Mouse (Mus musculus): ENCODE data around the gene Nrap. TPM values are rescaled to one million over a fixed set of nuclear protein-coding genes. Genes with fewer than 3 reads are reported as not detected.

Nrap gene
- polyA plus RNA-seq (2014; fragmentation: Nextera tagmentation; extraction: Ambion mirVana): 0.23 and 0.37 TPM in 2 replicates

GRCm38 (mm10) chr19:56389879-56390278 is at the start of gene Nrap:
Gene Nrap (minus strand): TSS chr19:56390037.
- no peaks in the 10 kb centered on the region for H3K4me1 ChIP-seq (ENCODE audit: control insufficient read depth, insufficient read depth, low read length)
- no peaks in the 10 kb centered on the region for H3K9me3 ChIP-seq (ENCODE audit: control insufficient read depth, low read length)
- H3K4me3 ChIP-seq (replicated peaks; ENCODE audit: low read depth, low read length): no peak within 1 kb of the TSS
- DNase-seq: no peak
- H3K27ac ChIP-seq (replicated peaks; ENCODE audit: low read depth, low read length): no peak within 1 kb of the TSS
- ATAC-seq (ENCODE audit: low FRiP score, low TSS enrichment): no peak
- H3K9ac ChIP-seq (replicated peaks; ENCODE audit: low read length): no peak within 1 kb of the TSS
- no peak within 1 kb of the TSS for H3K4me2 ChIP-seq (ENCODE audit: low read length)
- no peaks in the 10 kb centered on the region; the same call in 1 of the 2 replicates for H3K27me3 ChIP-seq (ENCODE audit: control insufficient read depth, insufficient read depth, low read length)
- no peaks in the 10 kb centered on the region for H3K36me3 ChIP-seq (ENCODE audit: control insufficient read depth, insufficient read depth, low read length)
- WGBS: 93% methylated on average over 11 of the region's 11 CpGs

DNA sequence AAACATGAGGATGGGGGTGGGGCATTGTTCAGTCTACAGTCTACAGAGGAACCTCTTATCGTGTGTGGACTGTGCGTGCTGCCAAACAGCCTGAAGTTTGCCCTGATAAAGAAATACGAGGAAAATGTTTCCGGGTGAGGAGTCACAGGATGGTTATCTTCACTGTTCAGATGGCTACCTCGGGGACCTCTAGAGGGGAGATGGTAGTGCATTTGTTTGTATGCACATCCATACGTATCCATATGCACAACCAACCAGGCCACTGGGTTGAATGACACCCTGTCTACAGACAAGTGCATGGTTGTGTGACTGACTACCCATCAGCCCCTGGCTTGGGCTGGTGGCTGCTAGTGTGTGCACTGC is 49.2 kb upstream of the Nrap start:
- WGBS: 89% methylated on average over 6 of the region's 6 CpGs
- H3K9me3 ChIP-seq (ENCODE audit: control insufficient read depth, low read length): no peaks in the 10 kb centered on the region
- no peaks in the 10 kb centered on the region for H3K27me3 ChIP-seq (ENCODE audit: control insufficient read depth, insufficient read depth, low read length)
- no peaks in the 10 kb centered on the region for H3K36me3 ChIP-seq (ENCODE audit: control insufficient read depth, insufficient read depth, low read length)
- DNase-seq (no peak), ATAC-seq (ENCODE audit: low FRiP score, low TSS enrichment) (no peak)
- H3K4me1 ChIP-seq (ENCODE audit: control insufficient read depth, insufficient read depth, low read length): no peaks in the 10 kb centered on the region
- H3K4me2 ChIP-seq (ENCODE audit: low read length): no peak overlapping the region
- H3K9ac ChIP-seq (replicated peaks; ENCODE audit: low read length): no peak overlapping the region
- H3K27ac ChIP-seq (replicated peaks; ENCODE audit: low read depth, low read length): no peak overlapping the region
- no peak overlapping the region for H3K4me3 ChIP-seq (replicated peaks; ENCODE audit: low read depth, low read length)

- Histone ChIP-seq H3K9me3 (ENCODE audit: control insufficient read depth, low read length) (no peaks in the 10 kb centered on the region), H3K9ac (replicated peaks; ENCODE audit: low read length) (no peak overlapping the region), H3K4me1 (ENCODE audit: control insufficient read depth, insufficient read depth, low read length) (no peaks in the 10 kb centered on the region), H3K4me2 (ENCODE audit: low read length) (no peak overlapping the region), H3K36me3 (ENCODE audit: control insufficient read depth, insufficient read depth, low read length) (no peaks in the 10 kb centered on the region), H3K4me3 (replicated peaks; ENCODE audit: low read depth, low read length) (no peak overlapping the region), H3K27ac (replicated peaks; ENCODE audit: low read depth, low read length) (no peak overlapping the region), H3K27me3 (ENCODE audit: control insufficient read depth, insufficient read depth, low read length) (no peaks in the 10 kb centered on the region)
- ATAC-seq (ENCODE audit: low FRiP score, low TSS enrichment): no peak
- DNase-seq: no peak
- whole genome bisulfite sequencing: 88% methylated on average over 7 of the region's 7 CpGs
Measured at GRCm38 (mm10) chr19:56438357-56439071, 48.7 kb upstream of the Nrap start.

DNA sequence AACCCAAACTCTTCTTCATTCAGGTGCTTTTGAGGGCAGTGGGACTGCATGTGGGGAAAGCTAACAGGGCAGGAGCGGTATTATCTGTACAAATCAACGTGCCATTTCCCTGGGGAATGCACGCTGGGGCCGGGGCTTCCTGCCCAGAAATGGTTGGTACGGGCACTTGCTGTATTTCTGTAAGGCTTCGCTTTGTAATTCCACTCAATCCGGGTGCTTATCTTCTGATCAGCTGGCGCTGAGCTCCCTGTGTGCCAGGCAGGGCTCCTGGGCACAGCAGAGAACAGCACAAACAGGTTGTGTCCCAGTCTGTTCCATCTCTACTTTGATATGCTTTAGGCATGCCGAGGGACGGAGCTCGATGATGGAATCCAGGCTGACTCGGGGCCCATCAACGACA is 46.5 kb upstream of the Nrap start:
- no peak for DNase-seq
- Histone ChIP-seq H3K4me3 (replicated peaks; ENCODE audit: low read depth, low read length) (no peak overlapping the region), H3K36me3 (ENCODE audit: control insufficient read depth, insufficient read depth, low read length) (no peaks in the 10 kb centered on the region), H3K27ac (replicated peaks; ENCODE audit: low read depth, low read length) (no peak overlapping the region), H3K4me1 (ENCODE audit: control insufficient read depth, insufficient read depth, low read length) (no peaks in the 10 kb centered on the region), H3K9ac (replicated peaks; ENCODE audit: low read length) (no peak overlapping the region), H3K27me3 (ENCODE audit: control insufficient read depth, insufficient read depth, low read length) (no peaks in the 10 kb centered on the region), H3K4me2 (ENCODE audit: low read length) (no peak overlapping the region), H3K9me3 (ENCODE audit: control insufficient read depth, low read length) (no peaks in the 10 kb centered on the region)
- WGBS: 82% methylated on average over 13 of the region's 13 CpGs
- ATAC-seq (ENCODE audit: low FRiP score, low TSS enrichment): no peak

GRCm38 (mm10) chr19:56433581-56433980 is 43.7 kb upstream of the Nrap start:
- ATAC-seq (ENCODE audit: low FRiP score, low TSS enrichment) (no peak), DNase-seq (no peak)
- Histone ChIP-seq H3K4me3 (replicated peaks; ENCODE audit: low read depth, low read length) (no peak overlapping the region), H3K27ac (replicated peaks; ENCODE audit: low read depth, low read length) (no peak overlapping the region), H3K9ac (replicated peaks; ENCODE audit: low read length) (no peak overlapping the region), H3K9me3 (ENCODE audit: control insufficient read depth, low read length) (no peaks in the 10 kb centered on the region), H3K27me3 (ENCODE audit: control insufficient read depth, insufficient read depth, low read length) (no peaks in the 10 kb centered on the region), H3K4me2 (ENCODE audit: low read length) (no peak overlapping the region), H3K4me1 (ENCODE audit: control insufficient read depth, insufficient read depth, low read length) (no peaks in the 10 kb centered on the region), H3K36me3 (ENCODE audit: control insufficient read depth, insufficient read depth, low read length) (no peaks in the 10 kb centered on the region)
- WGBS: 93% methylated on average over 7 of the region's 7 CpGs

GRCm38 (mm10) chr19:56432706-56433105 is 42.9 kb upstream of the Nrap start:
- no peaks in the 10 kb centered on the region for H3K36me3 ChIP-seq (ENCODE audit: control insufficient read depth, insufficient read depth, low read length)
- no peaks in the 10 kb centered on the region for H3K9me3 ChIP-seq (ENCODE audit: control insufficient read depth, low read length)
- H3K4me1 ChIP-seq (ENCODE audit: control insufficient read depth, insufficient read depth, low read length): no peaks in the 10 kb centered on the region
- no peak overlapping the region for H3K4me2 ChIP-seq (ENCODE audit: low read length)
- no peak overlapping the region for H3K9ac ChIP-seq (replicated peaks; ENCODE audit: low read length)
- no peak overlapping the region for H3K4me3 ChIP-seq (replicated peaks; ENCODE audit: low read depth, low read length)
- no peak overlapping the region for H3K27ac ChIP-seq (replicated peaks; ENCODE audit: low read depth, low read length)
- H3K27me3 ChIP-seq (ENCODE audit: control insufficient read depth, insufficient read depth, low read length): no peaks in the 10 kb centered on the region
- DNase-seq (no peak), ATAC-seq (ENCODE audit: low FRiP score, low TSS enrichment) (no peak)
- 73% methylated on average over 10 of the region's 10 CpGs for WGBS

DNA sequence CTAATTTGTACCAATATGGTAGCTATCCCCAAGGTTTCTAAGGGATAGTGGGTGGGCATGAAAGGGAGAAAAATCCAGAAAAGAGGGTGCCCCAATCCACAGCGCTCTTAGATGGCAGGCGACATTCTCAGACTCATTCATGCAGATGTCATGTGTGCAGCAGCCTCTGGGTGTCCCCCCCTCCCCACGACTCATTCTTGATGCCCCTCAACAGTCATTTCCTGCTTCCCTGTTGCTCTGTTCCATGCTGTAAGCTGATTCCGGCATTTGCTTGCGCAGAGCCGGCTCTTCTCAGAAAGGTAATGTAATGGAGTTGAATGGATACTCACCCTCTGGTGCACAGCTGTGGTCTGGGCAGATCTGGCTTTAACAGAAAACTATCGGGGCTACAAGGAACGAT is 40.5 kb upstream of the Nrap start:
- H3K9me3 ChIP-seq (ENCODE audit: control insufficient read depth, low read length): no peaks in the 10 kb centered on the region
- no peak overlapping the region for H3K4me2 ChIP-seq (ENCODE audit: low read length)
- ATAC-seq (ENCODE audit: low FRiP score, low TSS enrichment) (no peak), DNase-seq (peak; percentile 35)
- no peak overlapping the region for H3K4me3 ChIP-seq (replicated peaks; ENCODE audit: low read depth, low read length)
- 0 out of 2 replicates have a peak, but pooled peaks cover 5% of the 10 kb centered on the region for H3K4me1 ChIP-seq (ENCODE audit: control insufficient read depth, insufficient read depth, low read length)
- no peak overlapping the region for H3K27ac ChIP-seq (replicated peaks; ENCODE audit: low read depth, low read length)
- no peak overlapping the region for H3K9ac ChIP-seq (replicated peaks; ENCODE audit: low read length)
- 82% methylated on average over 8 of the region's 8 CpGs for WGBS
- H3K27me3 ChIP-seq (ENCODE audit: control insufficient read depth, insufficient read depth, low read length): no peaks in the 10 kb centered on the region
- H3K36me3 ChIP-seq (ENCODE audit: control insufficient read depth, insufficient read depth, low read length): no peaks in the 10 kb centered on the region

GRCm38 (mm10) chr19:56425492-56425891 is 35.7 kb upstream of the Nrap start:
- Histone ChIP-seq H3K36me3 (ENCODE audit: control insufficient read depth, insufficient read depth, low read length) (no peaks in the 10 kb centered on the region), H3K27ac (replicated peaks; ENCODE audit: low read depth, low read length) (0 out of 2 replicates have a peak overlapping the region, but pooled peaks have one; percentile 20), H3K4me2 (ENCODE audit: low read length) (no peak overlapping the region), H3K9me3 (ENCODE audit: control insufficient read depth, low read length) (no peaks in the 10 kb centered on the region), H3K4me1 (ENCODE audit: control insufficient read depth, insufficient read depth, low read length) (0 out of 2 replicates have a peak, but pooled peaks cover 5% of the 10 kb centered on the region), H3K9ac (replicated peaks; ENCODE audit: low read length) (no peak overlapping the region), H3K4me3 (replicated peaks; ENCODE audit: low read depth, low read length) (no peak overlapping the region), H3K27me3 (ENCODE audit: control insufficient read depth, insufficient read depth, low read length) (no peaks in the 10 kb centered on the region)
- WGBS: 67% methylated on average over 9 of the region's 9 CpGs
- no peak for DNase-seq
- ATAC-seq (ENCODE audit: low FRiP score, low TSS enrichment): no peak
